Mouse (Mus musculus): ENCODE data around the gene Cyp19a1. TPM values are rescaled to one million over a fixed set of nuclear protein-coding genes. Genes with fewer than 3 reads are reported as not detected.

The Cyp19a1 gene
- polyA plus RNA-seq, 1 experiment = 0.05 TPM

DNA sequence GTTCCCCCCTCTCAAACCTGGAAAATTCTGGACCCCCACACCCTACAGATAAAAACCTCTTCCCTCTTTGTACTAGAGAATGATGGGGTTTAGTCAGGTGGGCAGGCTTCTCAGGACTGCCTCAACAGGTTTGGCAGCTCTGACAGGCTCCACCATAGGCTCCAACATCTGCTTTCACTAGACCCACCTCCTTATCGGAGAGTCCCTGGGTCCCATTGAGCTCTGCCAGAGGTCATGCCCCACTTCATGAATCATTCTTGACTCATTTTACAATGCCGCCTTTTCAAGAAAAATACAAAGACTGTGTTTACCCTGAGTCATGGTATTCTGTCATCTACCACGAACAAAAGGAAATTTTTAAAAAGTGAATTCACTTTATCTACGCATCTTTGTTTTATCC is 3.2 kb downstream of the Cyp19a1 start:
- Histone ChIP-seq H3K4me3 (ENCODE audit: control insufficient read depth, insufficient read depth, low read length) (no peak overlapping the region), H3K4me1 (replicated peaks; ENCODE audit: control insufficient read depth, insufficient read depth, low read length) (no peaks in the 10 kb centered on the region), H3K36me3 (ENCODE audit: control insufficient read depth, insufficient read depth, low read length) (no peaks in the 10 kb centered on the region), H3K27me3 (ENCODE audit: control insufficient read depth, insufficient read depth, low read length) (no peaks in the 10 kb centered on the region), H3K27ac (ENCODE audit: control insufficient read depth, insufficient read depth, low read length) (no peak overlapping the region)
- DNase-seq = no peak
- TF ChIP-seq POLR2A (IDR thresholded peaks at IDR 0.05; ENCODE audit: control insufficient read depth, extremely low read depth, insufficient read depth, low read length, poor library complexity) (no peak), CTCF (IDR thresholded peaks at IDR 0.05; ENCODE audit: borderline replicate concordance, control insufficient read depth, extremely low read depth, insufficient read depth, low read length, poor library complexity) (no peak)
- 86% methylated on average over 4 of the region's 4 CpGs for WGBS

DNA sequence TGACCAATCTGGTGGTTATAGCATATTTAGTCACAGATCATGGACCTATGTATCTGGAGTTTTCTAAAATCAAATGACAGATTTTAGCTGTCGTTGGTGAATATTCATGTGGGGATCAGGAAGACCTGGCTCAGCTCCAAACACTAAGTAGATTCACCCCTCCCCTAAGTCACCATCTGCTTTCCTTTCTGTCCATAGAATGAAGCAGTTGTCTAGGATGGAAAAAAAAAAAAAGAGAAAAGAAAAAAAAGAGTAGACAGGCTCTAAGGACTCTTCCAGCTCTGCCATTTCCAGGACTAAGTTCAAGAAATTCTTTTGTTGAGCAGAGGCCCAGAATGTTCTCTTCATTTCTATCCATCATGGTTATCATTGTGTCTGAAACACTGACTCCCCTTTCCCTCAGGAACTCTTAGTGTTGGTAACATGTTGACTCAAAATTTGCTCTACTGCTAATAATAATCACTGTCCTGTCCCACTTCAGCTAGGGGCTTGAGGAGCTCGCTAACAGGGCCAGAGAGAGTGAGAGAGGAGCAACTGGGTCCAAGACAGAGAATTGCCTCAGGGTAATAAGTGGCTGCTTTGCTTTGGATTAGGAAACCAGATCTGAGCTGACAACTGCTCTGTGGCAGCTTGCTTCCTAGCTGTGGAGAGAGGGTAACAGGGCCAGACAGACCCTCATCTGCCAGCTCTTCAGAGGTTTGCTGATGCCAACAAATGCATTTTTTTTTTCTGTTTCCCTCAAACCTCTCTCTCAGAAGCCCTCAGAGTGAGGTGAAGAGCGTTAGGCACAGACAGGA is 22.8 kb downstream of the Cyp19a1 start:
- no peak for TF ChIP-seq CTCF (IDR thresholded peaks at IDR 0.05; ENCODE audit: borderline replicate concordance, control insufficient read depth, extremely low read depth, insufficient read depth, low read length, poor library complexity)
- TF ChIP-seq POLR2A (IDR thresholded peaks at IDR 0.05; ENCODE audit: control insufficient read depth, extremely low read depth, insufficient read depth, low read length, poor library complexity) = no peak
- H3K27ac ChIP-seq (ENCODE audit: control insufficient read depth, insufficient read depth, low read length) = no peak overlapping the region
- H3K27me3 ChIP-seq (ENCODE audit: control insufficient read depth, insufficient read depth, low read length) = no peaks in the 10 kb centered on the region
- no peaks in the 10 kb centered on the region for H3K4me1 ChIP-seq (replicated peaks; ENCODE audit: control insufficient read depth, insufficient read depth, low read length)
- no peaks in the 10 kb centered on the region for H3K36me3 ChIP-seq (ENCODE audit: control insufficient read depth, insufficient read depth, low read length)
- H3K4me3 ChIP-seq (ENCODE audit: control insufficient read depth, insufficient read depth, low read length) = no peak overlapping the region
- 80% methylated on average over 3 of the region's 3 CpGs for WGBS
- DNase-seq = no peak

DNA sequence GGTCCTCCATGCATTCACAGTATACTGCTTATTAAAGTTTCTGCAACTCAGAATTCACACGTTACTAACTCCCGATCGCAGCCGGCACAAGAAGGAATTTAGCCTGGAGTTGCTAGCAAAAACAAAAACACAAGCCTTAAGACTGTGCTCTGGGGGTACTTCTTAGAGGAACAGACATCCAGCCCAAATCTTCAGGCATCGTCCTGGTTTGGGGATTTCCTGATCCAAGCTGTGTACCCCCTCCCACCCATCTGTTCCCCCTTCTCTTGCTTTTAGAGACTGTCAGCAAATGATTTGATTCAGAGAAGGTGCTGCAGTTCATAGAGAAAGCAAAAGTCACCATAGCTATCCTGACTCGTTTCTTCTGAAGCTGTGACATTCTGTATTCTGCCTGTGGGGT is 40.3 kb downstream of the Cyp19a1 start:
- H3K27me3 ChIP-seq (ENCODE audit: control insufficient read depth, insufficient read depth, low read length) = no peaks in the 10 kb centered on the region
- H3K27ac ChIP-seq (ENCODE audit: control insufficient read depth, insufficient read depth, low read length) = no peak overlapping the region
- DNase-seq = no peak
- no peaks in the 10 kb centered on the region for H3K4me1 ChIP-seq (replicated peaks; ENCODE audit: control insufficient read depth, insufficient read depth, low read length)
- 65% methylated on average over 6 of the region's 6 CpGs for WGBS
- H3K36me3 ChIP-seq (ENCODE audit: control insufficient read depth, insufficient read depth, low read length) = no peaks in the 10 kb centered on the region
- TF ChIP-seq CTCF (IDR thresholded peaks at IDR 0.05; ENCODE audit: borderline replicate concordance, control insufficient read depth, extremely low read depth, insufficient read depth, low read length, poor library complexity) (no peak), POLR2A (IDR thresholded peaks at IDR 0.05; ENCODE audit: control insufficient read depth, extremely low read depth, insufficient read depth, low read length, poor library complexity) (no peak)
- no peak overlapping the region for H3K4me3 ChIP-seq (ENCODE audit: control insufficient read depth, insufficient read depth, low read length)

DNA sequence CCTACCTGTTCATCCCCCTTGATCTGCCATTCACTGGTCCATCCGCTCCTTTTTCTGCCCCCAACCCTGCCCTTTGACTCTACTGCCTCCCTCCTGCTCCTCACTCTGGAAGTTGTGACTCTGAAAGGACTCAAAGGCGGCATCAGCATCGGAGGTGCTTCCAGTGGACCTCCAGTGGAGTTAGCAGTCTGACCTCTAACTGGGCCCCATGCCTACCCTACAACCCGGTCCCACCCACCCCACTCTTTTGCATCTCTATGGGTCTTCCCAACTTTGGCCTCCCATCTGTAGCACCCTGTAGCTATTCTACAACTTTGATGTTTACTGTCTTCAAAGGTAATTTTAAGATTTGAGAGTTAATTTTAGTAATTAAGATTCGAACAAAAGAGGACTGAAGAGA is 51.4 kb downstream of the Cyp19a1 start:
- no peak for DNase-seq
- Histone ChIP-seq H3K36me3 (ENCODE audit: control insufficient read depth, insufficient read depth, low read length) (no peaks in the 10 kb centered on the region), H3K27ac (ENCODE audit: control insufficient read depth, insufficient read depth, low read length) (no peak overlapping the region), H3K4me1 (replicated peaks; ENCODE audit: control insufficient read depth, insufficient read depth, low read length) (no peaks in the 10 kb centered on the region), H3K27me3 (ENCODE audit: control insufficient read depth, insufficient read depth, low read length) (no peaks in the 10 kb centered on the region), H3K4me3 (ENCODE audit: control insufficient read depth, insufficient read depth, low read length) (no peak overlapping the region)
- 79% methylated on average over 5 of the region's 5 CpGs for WGBS
- TF ChIP-seq CTCF (IDR thresholded peaks at IDR 0.05; ENCODE audit: borderline replicate concordance, control insufficient read depth, extremely low read depth, insufficient read depth, low read length, poor library complexity) (no peak), POLR2A (IDR thresholded peaks at IDR 0.05; ENCODE audit: control insufficient read depth, extremely low read depth, insufficient read depth, low read length, poor library complexity) (no peak)

DNA sequence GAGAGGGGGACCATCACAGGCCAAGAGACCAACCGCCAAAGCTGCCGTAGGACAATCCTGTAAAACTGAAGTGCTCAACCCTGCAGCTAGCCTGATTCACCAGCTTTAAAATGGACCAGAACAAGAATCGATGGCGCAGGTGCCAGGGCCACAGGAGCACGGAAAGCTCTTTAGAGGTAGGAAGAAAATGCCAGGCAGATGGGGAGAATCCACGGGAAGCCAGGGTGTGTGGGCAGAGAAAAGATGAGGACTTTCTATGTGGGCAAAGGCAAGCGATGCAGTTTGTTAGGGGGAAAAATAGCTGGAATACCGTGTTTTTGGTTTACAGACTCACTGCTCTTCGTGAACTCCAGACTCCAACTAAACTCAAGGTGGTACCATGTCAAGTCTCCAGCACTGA is 53.0 kb downstream of the Cyp19a1 start:
- no peak overlapping the region for H3K27ac ChIP-seq (ENCODE audit: control insufficient read depth, insufficient read depth, low read length)
- no peak for DNase-seq
- no peaks in the 10 kb centered on the region for H3K4me1 ChIP-seq (replicated peaks; ENCODE audit: control insufficient read depth, insufficient read depth, low read length)
- H3K36me3 ChIP-seq (ENCODE audit: control insufficient read depth, insufficient read depth, low read length) = no peaks in the 10 kb centered on the region
- H3K4me3 ChIP-seq (ENCODE audit: control insufficient read depth, insufficient read depth, low read length) = no peak overlapping the region
- 93% methylated on average over 9 of the region's 9 CpGs for WGBS
- H3K27me3 ChIP-seq (ENCODE audit: control insufficient read depth, insufficient read depth, low read length) = no peaks in the 10 kb centered on the region
- TF ChIP-seq CTCF (IDR thresholded peaks at IDR 0.05; ENCODE audit: borderline replicate concordance, control insufficient read depth, extremely low read depth, insufficient read depth, low read length, poor library complexity) = no peak
- TF ChIP-seq POLR2A (IDR thresholded peaks at IDR 0.05; ENCODE audit: control insufficient read depth, extremely low read depth, insufficient read depth, low read length, poor library complexity) = no peak

DNA sequence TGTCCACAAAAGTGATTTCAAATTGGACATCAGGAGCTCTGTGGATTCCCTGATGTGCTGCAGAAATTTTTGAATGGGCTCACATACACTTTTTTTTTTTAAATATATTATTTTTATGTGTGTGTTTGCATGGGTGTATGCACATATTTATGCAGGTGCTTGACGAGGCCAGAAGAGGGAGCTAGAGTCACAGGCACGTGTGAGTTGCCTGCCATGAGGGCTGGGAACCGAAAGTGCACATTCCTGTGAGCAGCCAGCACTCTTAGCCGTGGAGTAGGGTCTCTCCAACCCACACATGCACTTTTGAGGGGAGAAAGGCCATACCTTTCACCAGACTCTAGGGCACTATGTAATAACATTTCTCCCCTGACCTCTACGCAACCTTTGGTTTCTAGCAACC is 73.1 kb downstream of the Cyp19a1 start:
- Histone ChIP-seq H3K36me3 (ENCODE audit: control insufficient read depth, insufficient read depth, low read length) (no peaks in the 10 kb centered on the region), H3K4me3 (ENCODE audit: control insufficient read depth, insufficient read depth, low read length) (no peak overlapping the region), H3K27me3 (ENCODE audit: control insufficient read depth, insufficient read depth, low read length) (no peaks in the 10 kb centered on the region), H3K4me1 (replicated peaks; ENCODE audit: control insufficient read depth, insufficient read depth, low read length) (no peaks in the 10 kb centered on the region), H3K27ac (ENCODE audit: control insufficient read depth, insufficient read depth, low read length) (no peak overlapping the region)
- no peak for TF ChIP-seq CTCF (IDR thresholded peaks at IDR 0.05; ENCODE audit: borderline replicate concordance, control insufficient read depth, extremely low read depth, insufficient read depth, low read length, poor library complexity)
- no peak for TF ChIP-seq POLR2A (IDR thresholded peaks at IDR 0.05; ENCODE audit: control insufficient read depth, extremely low read depth, insufficient read depth, low read length, poor library complexity)
- 74% methylated on average over 5 of the region's 5 CpGs for WGBS
- DNase-seq = no peak

Data from thymus, adult 2 months (tissue).